Mouse (Mus musculus) MEL-GATA-1-ER (cell line): ENCODE results near the gene Trpm3.

Source experiments
- DNase-seq: peaks from one replicate; pipeline ENCODE4 v3.0.0-alpha.2; 2012; ENCODE audit warnings: low read depth; ENCODE audit errors: extremely low read depth

Gene Trpm3

DNA sequence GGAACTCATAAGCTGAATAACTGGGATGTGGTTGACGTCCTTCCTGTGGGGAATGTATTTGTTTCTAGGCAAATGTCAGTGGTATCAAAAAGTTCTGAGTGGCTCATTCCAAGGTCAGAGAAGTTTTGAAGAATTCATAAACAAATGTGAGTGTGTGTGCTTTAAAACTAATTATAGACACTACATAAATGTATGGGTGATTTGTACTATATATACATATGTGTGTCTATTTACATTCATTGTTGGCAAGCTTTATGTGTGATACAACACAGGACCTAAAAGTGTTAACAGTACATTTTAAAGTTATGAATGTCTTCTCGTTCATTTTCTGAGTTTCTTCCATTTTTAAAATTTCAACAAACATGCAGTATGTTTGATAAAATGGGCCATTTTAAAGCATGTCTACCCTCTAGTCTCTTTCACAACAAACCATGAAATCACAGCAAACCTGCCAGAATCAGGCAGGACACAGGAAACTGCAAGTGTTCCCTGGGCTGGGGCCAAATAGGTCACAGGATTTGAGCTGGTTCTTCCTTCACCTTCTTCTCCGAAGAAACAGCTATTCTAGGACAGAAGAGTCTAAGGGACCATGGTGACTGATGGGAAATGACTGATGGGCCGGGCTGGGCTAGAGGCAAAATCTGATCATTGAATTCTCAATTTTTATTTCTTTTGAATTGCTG lies 334.3 kb downstream of the Trpm3 start:
- no peak for DNase-seq

DNA sequence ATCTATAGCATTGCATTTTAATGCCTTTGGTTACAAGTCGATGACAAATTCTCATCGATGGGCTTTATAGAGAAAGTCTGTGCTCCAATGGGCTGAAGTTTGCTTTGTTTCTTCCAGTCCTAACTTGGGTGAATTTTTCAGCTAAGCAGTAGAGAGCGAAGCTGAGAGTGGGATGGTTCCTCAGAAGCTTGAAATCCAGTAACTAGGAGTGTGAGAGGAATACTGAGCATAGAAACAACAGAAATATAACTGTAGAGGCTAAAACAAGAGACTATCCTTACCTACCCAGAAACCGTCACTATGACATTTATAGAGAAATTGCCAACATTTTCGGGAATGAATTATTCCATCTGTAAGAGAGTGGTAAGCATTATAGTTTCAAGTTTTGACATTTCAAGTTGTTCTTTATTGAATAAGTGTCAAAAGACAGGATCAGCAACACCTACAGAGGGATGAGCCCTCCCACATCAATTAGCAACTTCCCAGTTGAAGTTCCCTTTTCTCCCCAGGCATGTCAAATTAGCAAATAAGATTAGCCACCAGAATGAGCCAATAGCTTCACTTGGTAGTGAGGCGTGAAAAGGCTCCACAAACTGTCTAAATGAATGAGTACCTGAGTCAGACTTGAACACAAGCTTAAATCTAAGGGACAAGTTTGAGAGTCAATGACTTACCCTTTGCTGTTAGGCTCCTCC lies 339.6 kb downstream of the Trpm3 start:
- no peak for DNase-seq

DNA sequence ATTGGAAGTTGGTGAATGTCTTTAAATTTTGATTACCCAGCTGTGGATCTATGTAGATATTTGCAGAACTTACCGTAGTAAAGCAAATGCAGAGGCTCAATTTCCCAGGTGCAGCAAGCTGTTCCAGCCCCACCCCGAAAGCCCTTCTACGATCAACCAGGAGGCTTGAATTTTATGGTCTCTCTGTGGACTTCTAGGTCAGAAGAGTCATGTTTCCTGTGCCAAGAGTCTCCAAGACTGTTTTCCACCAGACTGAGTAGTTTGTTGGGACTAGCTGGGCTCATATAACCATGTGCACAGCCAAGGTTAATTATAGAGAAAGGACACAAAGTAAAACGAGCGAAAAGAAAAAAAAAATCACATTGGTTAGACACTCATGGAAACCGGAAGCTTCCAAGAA lies 364.6 kb downstream of the Trpm3 start:
- DNase-seq = no peak

DNA sequence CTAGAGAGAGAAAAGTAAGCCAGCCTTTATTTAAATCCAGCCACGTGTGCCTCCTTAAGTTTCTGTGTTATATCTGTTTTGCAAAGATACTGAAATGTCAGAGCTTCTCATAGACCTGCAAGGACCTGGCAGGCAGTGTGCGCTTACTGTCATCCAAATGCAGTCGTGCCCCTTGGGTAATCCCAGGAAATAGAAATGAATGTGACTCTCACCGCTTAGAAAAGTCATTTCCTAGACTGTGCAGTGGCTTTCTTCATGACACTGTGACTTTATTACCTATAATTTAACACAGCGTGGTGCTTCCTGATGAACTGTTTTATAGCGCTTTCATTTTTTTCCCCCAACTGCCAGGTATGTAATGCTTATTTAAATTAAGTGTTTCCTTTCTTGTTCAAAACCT lies 379.7 kb downstream of the Trpm3 start:
- DNase-seq = no peak

DNA sequence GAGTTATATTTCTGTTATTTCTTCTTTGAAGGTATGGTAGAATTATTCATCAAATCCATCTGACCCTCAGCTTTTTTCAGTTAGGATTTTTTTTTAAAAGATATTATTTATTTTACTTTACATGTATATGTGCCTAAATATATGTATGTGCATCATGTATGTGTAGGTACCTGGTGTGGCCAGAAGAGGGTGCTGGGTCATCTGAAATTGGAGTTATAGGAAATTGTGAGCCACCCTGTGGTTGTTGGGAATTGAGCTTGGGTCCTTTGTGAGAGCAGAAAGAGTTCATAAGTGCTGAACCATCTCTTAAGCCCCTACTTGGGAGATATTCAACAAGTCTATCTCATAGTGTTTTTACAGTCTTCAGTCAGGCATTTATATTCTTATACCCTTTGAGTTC lies 389.1 kb downstream of the Trpm3 start:
- DNase-seq = no peak

DNA sequence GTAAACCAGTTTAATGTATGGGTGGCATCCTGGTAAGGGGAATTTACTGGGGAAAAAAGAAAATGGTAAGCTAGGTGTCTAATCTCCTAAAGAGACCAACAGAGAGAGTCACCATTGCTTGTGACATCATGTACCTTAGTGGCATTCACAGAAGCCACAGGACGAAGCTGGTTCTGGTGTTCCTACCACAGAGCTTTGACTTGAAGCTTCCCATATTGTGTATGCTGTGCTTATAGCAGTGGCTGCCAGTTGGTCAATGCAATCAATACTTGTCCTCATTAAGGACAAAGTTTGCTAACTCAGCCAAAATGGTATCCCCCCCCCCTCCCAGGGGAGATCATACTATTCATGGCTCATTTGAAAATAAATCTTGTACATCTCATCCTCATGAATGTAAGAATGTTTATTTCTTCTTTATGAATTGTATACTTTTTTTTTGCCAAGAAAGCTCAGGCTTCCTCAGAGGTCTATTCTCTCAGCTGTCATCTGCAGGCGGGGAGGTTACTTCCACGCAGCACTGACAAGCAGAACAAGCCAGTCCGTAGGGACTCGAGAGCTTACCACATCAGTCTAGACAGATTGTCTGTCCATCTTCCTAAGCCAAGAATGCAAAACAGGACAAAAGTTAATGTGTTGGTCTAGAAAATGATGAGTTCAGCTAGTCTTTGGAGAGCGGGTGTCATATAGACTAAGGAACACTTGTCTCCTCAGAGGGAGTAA lies 404.3 kb downstream of the Trpm3 start:
- DNase-seq = no peak

DNA sequence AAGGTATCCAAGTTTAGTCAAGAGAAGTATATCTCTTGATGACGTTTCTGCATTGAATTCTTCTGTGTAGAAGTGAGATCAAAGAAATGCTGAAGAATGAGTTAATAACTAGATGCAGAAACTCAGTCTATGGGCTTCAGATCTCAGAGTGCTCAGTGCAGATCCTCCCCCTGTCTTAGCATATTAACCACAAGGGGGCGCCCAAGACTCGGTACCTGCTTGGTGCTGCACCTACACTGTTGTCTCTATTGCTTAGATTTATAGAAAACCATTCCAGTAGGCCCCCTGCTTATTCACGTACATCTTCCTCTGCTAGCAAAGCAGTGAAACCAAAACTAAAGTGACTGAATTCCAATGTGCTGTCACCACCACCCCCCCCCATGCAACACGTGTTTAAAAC lies 413.3 kb downstream of the Trpm3 start:
- no peak for DNase-seq

DNA sequence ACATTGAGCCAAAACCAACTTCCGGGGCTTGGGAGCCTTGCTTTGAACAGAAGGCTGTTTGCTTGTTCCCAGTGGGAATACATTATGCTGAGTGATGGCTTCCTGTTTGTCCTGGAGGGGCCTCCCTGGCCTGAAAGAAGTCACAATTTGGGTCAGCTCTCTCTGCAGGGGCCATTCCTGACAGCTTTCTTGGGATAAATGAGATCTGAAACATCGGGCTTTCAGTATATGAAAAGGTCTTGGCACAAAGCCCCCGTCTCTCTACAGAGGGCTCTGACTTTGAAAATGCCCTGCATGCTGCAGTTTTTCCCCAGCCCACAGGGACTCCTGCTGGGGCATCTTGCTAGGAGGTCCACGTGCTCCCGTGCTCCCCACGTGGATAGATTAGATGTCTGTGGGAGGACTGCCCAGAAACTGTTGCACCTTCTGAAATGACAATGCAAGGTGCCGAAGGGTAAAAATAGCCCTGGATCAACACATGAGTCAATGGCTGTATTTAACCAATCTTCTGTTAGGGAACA lies 415.6 kb downstream of the Trpm3 start:
- DNase-seq = no peak

DNA sequence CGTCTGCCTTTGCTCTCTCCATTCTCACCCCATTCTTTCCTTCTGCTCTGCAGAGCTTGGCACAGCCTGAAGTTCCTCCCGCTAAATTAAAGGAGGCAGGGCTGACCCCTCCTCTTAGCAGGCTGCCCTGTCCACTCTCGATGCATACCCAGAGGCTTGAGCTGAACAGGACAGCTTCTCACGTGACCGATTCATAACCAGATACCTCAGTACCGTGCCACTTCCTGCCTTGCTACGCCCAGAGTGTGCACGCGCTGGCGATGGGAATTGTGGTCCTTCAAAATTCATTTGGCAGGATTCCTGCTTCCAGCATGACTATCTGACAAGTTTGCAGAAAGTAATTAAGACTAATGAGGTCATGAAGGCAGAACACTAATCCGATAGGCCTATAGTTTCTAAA lies 433.6 kb downstream of the Trpm3 start:
- no peak for DNase-seq

DNA sequence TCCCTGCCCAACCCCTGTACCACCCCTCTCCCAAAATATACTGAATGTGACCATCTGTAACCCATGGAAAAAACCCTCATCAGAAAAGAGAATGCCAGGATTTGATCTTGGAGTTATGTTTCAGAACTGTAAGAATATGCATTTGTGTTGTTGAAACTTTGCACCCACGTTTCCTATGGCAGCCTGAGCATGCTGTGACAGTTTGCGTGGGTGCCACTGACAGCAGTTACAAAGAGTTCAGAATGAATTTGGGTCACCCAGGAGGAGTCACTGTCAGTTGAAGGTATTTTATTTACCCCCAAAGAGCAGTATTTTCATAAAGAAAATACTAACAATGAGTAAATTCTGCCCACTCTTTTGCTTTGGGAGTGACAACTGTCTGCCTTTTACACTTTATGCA lies 434.0 kb downstream of the Trpm3 start:
- no peak for DNase-seq

DNA sequence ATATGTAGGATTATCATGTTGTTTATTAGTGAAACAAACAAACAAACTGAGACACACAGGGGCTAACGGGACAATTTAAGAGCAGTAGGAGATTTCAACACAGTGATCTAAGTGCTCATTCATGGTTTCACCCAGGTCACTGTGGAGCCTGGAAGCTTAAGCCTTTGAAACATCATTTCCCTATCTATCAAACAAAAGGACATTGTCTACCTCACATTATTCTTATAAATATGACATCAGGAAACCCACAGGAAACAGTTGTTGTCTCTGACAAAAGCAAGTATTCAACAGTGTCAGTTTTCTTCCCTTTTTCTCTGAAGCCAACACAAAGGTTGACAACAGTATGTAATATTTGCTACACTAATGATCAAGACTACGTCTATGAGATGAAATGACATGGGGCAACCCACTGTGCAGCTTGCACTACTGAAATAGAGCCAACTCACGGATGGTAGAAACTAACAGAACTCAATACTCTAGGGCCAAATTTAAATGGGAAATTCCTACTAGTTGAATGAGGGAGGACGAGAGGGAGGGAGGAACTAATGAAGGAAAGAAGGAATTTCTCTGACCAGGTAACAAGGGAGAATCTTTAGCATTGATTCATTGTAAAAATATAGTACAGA lies 443.4 kb downstream of the Trpm3 start:
- DNase-seq = no peak

DNA sequence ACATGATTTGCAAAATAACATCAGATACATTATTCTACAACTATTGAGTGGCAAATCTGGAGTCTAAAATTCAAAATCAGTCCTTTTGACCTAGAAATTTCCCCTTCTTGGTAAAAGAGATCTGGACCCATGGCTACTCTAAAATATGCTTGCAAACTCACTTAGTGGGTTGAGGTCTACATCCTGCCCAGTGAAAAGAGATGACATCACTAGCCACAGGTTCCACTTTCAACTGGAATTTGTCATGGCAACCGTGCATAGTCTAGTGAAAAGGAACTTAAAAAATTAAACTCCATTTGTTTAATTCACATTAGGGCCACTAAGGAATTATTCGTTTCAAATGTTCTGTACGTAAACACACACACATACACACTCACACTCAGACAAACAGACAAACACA lies 455.6 kb downstream of the Trpm3 start:
- no peak for DNase-seq

DNA sequence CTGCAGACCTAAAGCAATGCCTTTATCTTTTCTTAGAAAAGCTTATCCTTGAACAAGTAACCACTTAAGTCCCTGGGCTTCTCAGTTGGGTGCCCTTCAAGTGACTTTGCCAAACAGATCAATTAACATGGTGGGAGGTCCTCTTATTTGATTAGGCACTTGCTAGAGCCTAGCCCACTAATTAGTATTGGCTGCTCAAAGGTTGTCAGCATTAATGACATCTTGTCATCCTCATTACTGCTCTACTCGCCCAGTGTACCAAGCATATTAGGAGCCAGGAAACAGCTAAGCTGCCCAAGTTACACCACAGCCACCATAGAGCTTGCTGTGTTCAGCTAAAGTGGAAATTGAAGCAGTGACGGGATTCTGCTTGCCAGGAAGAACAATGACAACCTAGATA lies 456.4 kb downstream of the Trpm3 start:
- no peak for DNase-seq

DNA sequence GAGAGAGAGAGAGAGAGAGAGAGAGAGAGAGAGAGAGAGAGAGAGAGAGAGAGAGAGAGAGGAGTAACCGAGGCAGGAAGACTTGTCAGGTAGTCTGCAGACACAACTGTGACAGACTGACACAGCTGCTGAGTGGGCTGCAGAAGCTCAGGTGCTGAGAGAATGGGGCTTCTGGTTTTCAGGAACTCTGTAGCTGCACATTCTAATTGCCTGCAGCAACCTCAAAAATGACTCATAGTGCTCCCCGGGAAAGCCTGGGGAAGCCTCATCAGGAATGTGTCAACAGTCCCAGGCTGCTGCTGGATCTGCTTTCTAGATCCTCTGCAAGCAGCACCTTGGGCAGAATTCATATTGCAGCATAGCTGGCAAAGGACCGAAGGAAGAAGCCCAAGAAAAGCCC lies 457.9 kb downstream of the Trpm3 start:
- no peak for DNase-seq

DNA sequence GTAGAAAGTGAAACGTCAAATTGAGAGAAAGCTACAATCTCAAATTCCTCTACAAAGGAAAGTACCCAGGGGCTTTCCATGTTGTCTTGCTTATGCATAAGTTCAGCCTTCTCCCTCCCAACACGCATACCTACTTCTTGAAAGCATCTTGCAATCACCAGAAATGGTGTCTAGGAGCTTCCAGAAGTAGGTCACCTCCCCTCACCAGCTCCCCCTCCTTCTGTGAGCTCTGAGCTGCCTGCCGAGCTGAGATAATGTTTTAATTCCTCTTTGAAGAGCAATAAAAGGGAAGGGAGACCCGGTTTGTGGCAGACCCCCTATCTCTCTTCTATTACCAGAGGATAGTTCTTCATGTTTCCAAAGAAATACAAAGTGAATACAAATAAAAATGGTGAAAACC lies 465.5 kb downstream of the Trpm3 start:
- DNase-seq = peak; percentile 48

DNA sequence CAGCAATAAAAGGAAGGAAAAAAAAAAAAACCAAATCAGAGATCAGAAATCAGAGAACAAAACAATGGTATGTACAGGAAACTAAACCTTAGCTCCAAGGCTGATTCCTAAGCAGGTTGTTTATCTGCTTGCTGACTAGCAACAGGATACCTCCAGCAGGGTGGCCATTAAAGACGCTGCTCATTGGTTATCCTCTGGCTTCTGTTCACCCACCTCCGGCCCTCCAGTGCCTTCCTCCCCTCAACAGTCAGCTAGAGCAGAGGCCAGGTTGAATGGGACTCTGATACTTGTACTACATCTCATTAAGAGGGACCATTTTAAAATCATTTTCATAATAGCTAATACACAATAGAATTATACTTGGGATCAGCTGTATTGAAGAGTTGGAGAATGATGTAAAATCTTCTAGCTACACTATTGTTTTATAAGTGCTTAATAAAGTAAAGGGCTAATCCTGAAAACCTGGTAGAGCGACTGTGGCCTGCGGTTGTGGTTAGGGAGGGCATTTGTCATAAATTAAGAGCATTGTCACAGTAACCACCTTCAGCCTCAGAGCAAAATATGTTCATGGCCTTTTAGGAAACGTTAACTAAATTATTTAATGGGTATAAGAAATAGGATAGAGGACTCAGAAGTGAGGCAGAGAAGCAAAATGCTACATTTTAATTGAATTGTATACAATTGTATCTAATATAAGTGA lies 469.3 kb downstream of the Trpm3 start:
- no peak for DNase-seq

DNA sequence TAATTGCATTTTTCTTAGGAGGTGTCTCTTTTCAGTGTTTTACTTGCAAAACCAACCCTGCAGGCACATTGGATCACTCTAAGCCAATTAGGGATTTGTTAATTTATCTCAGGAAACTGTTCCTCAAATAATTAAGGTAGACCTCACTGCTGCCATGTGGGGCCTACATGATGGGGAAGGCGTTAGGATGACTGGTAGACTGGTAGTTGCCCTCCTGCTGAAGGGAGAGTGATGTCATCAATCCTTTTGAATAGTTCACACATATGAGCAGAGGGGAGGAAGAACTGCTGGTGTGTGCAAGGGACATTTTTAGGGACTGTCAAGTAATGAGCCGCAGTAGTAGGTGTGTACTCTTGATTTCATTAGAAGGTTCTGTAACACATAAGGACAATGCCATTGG lies 472.8 kb downstream of the Trpm3 start:
- no peak for DNase-seq

DNA sequence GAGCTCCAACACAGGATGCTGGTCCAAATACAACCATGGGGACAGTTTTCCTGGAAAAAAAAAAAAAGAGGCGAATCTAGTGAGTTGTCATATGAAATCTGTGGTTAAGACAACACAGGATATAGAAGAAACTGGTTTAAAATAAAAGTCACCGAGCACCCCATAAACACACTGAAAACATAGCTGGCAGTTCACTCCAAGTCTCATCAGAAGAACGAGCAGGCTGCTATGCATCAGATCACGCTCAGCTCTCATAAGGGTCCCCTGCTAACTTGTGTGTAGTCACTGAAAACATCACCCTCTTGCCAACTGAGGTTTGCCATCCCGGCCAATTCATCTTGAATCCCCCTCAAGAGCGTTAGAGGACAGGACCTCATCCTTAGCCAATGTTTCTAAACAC lies 476.5 kb downstream of the Trpm3 start:
- no peak for DNase-seq

DNA sequence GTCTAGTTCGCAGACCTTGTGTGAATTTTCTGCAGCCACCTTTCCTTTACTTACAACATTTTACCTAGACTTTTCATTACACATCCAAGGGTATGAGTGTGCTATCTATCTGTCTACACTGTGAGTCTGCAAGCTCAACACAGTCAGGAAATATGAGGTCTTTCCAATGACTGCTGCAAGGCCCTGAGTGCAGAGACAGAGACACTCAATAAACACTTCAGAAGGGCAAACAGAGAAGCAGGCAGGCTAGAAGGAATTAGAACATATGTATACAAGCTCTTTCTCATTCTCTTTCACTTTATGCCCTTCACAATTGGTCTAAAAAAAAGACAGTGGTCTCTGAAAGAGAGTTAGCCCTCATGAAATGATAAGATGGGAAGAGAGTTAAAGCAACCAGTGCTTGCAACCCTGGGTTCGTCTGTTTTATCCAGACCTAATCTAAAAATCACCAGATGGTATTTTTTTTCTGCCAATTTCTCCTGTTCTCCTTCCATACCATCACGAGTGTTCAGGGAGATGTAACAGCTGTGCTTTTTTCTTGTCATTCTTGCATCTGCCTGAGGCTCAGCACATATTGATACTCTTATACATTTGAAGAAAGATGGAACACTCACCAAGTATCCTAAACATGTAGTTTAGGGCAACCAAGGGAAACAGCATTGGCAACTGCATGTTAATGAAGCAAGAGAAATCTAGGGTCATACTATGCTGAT lies 486.1 kb downstream of the Trpm3 start:
- DNase-seq = no peak

DNA sequence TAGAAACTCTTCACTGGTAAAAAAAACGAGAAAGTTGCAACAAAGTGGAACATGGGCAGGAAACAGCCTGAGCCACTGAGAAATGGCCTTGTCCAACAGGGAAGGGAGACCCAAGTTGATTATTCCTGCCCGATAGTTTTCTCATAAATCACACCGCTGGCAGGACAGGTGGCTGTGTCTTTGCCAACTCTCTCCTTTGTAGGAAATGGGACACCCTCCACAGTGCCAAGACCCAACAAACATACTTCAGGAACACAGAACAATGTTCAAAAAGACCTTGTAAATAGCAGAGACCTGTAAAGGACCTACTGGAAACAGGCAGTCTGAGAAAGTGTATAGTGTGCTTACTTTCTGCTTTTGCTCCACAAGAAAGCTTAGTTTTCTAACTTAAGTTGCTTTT lies 490.0 kb downstream of the Trpm3 start:
- no peak for DNase-seq

DNA sequence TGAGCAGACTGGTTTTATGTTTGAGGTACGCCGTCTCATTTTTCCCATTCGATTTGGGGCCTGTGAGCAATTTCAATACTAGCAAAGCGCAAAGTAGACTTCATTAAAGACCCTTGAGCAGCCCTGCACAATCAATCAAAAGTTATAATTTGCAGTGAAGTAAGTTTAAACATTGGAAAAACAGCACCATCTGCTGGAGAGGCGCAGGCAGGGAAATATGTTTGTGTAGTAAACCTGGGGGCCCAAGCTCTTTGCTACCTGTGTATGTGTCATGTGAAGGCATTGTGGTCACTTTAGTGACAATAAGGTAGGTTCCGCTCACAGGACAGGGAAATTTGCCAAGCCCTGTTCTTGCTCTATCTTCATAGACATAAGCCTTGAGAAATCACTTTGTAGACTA lies 492.5 kb downstream of the Trpm3 start:
- DNase-seq = no peak
